Mouse (Mus musculus) B cell, adult (primary cell): Measurements from ENCODE around the gene H2al1n. TPM values are rescaled to one million over a fixed set of nuclear protein-coding genes. Genes with fewer than 3 reads are reported as not detected.

Experiments used
- total RNA-seq: library from RNA; stranded (reverse); gene quantifications from 4 replicates; pipeline ENCODE4 v1.2.4, GENCODE M21; 2023; ENCODE audit not compliant: inconsistent age

H2al1n gene
- total RNA-seq = not detected in 4 replicates

GRCm38 (mm10) chrX:14210848-14211247 is at the start of gene H2al1n:
H2al1n (plus strand) TSS chrX:14211148.

